Mouse (Mus musculus) bone marrow, adult 2 months (tissue): Measurements from ENCODE around the gene Igsf9.

Experiments used
- CTCF ChIP-seq: fragments of 200-500 bp; IDR thresholded peaks from 2 replicates; pipeline ENCODE4 v1.5.1; 2011; ENCODE audit warnings: low read length, control low read depth; ENCODE audit not compliant: control insufficient read depth, insufficient read depth
- POLR2A ChIP-seq: fragments of 200-500 bp; IDR thresholded peaks from 2 replicates; pipeline ENCODE4 v1.6.1; 2011; ENCODE audit warnings: low read depth, mild to moderate bottlenecking, control low read depth, low read length, borderline replicate concordance; ENCODE audit not compliant: control insufficient read depth

- TF ChIP-seq POLR2A (no peak), CTCF (no peak)
Observed at GRCm38 (mm10) chr1:172456001-172456677, 25.4 kb upstream of the Igsf9 start.
